Mouse (Mus musculus) small intestine, adult 2 months (tissue): ENCODE results near the gene Hdgfl2. TPM values are rescaled to one million over a fixed set of nuclear protein-coding genes. Genes with fewer than 3 reads are reported as not detected.
A peak's percentile ranks its signal among the peaks of the same experiment; 100 is the strongest.
"Not testable (repeated sequence)": the region's sequence is repeated elsewhere in the genome, so short reads cannot be mapped to it uniquely, and the experiment has no call there.

ENCODE experiments used
- H3K27ac ChIP-seq: fragments of 200-500 bp; 2 replicates; pipeline ENCODE4 v1.5.1; 2012; ENCODE audit warnings: low read depth, low read length, control low read depth, inconsistent platforms; ENCODE audit not compliant: insufficient read depth
- H3K27me3 ChIP-seq: fragments of 200-500 bp; 2 replicates; pipeline ENCODE4 v1.6.1; 2012; ENCODE audit warnings: mild to moderate bottlenecking, moderate library complexity, low read length, inconsistent platforms; ENCODE audit not compliant: control insufficient read depth, insufficient read depth
- H3K36me3 ChIP-seq: fragments of 200-500 bp; 2 replicates; pipeline ENCODE4 v1.6.1; 2012; ENCODE audit warnings: mild to moderate bottlenecking, low read length, control low read depth, inconsistent platforms; ENCODE audit not compliant: control insufficient read depth, insufficient read depth
- H3K4me1 ChIP-seq: fragments of 200-500 bp; 2 replicates; pipeline ENCODE4 v1.6.1; 2012; ENCODE audit warnings: low read length, inconsistent platforms, mixed read lengths; ENCODE audit not compliant: control insufficient read depth, insufficient read depth, insufficient read length
- H3K4me3 ChIP-seq: fragments of 200-500 bp; 2 replicates; pipeline ENCODE4 v1.5.1; 2012; ENCODE audit warnings: low read depth, mild to moderate bottlenecking, control low read depth, inconsistent platforms, low read length, moderate library complexity
- CTCF ChIP-seq: fragments of 200-500 bp; IDR thresholded peaks from 2 replicates; pipeline ENCODE4 v1.5.1; 2012; ENCODE audit warnings: low read depth, mild to moderate bottlenecking, control low read depth, inconsistent platforms, low read length, moderate library complexity, mixed read lengths; ENCODE audit not compliant: insufficient replicate concordance, insufficient read length; ENCODE audit errors: extremely low read depth
- POLR2A ChIP-seq: fragments of 200-500 bp; IDR thresholded peaks from 2 replicates; pipeline ENCODE4 v1.6.1; 2012; ENCODE audit warnings: low read depth, mild to moderate bottlenecking, control low read depth, inconsistent platforms, low read length, moderate library complexity
- WGBS: fragments of 180-500 bp; shearing (Covaris S2); methylation state at CpG from one replicate; pipeline ENCODE4 v1.1.7; 2018; 5-methylcytosine and 5-hydroxymethylcytosine counted together
- polyA plus RNA-seq: library from polyadenylated mRNA; depleted of rRNA; stranded (reverse); fragments of >200 nt; gene quantifications from 2 replicates; pipeline ENCODE4 v1.2.3, GENCODE M21; 2012

Hdgfl2 gene
- polyA plus RNA-seq, 1 experiment = 23.1 TPM

GRCm38 (mm10) chr17:56069066-56069465, 10.4 kb upstream of the Hdgfl2 start:
- H3K27me3 ChIP-seq = no peaks in the 10 kb centered on the region
- WGBS = 95% methylated on average over 14 of the region's 14 CpGs
- H3K36me3 ChIP-seq = peaks cover 62% of the 10 kb centered on the region

DNA sequence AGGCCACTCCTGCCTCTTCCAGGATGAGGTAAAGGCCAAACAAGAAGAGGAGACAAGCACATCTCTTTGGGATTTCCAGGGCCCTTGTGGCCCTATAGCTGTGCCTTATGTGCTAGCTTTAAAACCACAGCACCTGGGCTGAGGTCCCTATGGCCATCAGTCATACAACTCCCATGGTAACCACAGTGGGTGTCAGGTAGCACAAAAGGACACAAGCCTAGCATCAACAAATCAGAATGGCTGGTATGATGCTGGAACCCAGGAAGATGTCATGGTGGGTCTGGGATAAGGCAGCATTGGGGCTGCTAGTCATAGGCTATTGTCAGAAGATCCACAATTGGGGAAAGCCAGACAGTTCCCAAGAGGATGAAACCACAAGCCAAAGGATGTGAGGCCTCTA, 8.3 kb upstream of the Hdgfl2 start:
- no peak overlapping the region for H3K27ac ChIP-seq
- peaks cover 10% of the 10 kb centered on the region; the same call in 1 of the 2 replicates for H3K4me1 ChIP-seq
- no peaks in the 10 kb centered on the region for H3K27me3 ChIP-seq
- no peak overlapping the region for H3K4me3 ChIP-seq
- H3K36me3 ChIP-seq = peaks cover 60% of the 10 kb centered on the region
- TF ChIP-seq CTCF = no peak
- no peak for TF ChIP-seq POLR2A

More at GRCm38 (mm10) chr17:56069066-56069465, 10.4 kb upstream of the Hdgfl2 start:
- no peak overlapping the region for H3K4me3 ChIP-seq
- H3K27ac ChIP-seq = no peak overlapping the region
- H3K4me1 ChIP-seq = peaks cover 3% of the 10 kb centered on the region; the same call in 1 of the 2 replicates
- TF ChIP-seq CTCF (no peak), POLR2A (no peak)

GRCm38 (mm10) chr17:56072243-56072642, 7.2 kb upstream of the Hdgfl2 start:
- Histone ChIP-seq H3K4me3 (no peak overlapping the region), H3K27me3 (no peaks in the 10 kb centered on the region), H3K27ac (no peak overlapping the region), H3K4me1 (peaks cover 10% of the 10 kb centered on the region; the same call in 1 of the 2 replicates), H3K36me3 (peaks cover 55% of the 10 kb centered on the region)
- 86% methylated on average over 5 of the region's 5 CpGs for WGBS
- TF ChIP-seq POLR2A (no peak), CTCF (no peak)

DNA sequence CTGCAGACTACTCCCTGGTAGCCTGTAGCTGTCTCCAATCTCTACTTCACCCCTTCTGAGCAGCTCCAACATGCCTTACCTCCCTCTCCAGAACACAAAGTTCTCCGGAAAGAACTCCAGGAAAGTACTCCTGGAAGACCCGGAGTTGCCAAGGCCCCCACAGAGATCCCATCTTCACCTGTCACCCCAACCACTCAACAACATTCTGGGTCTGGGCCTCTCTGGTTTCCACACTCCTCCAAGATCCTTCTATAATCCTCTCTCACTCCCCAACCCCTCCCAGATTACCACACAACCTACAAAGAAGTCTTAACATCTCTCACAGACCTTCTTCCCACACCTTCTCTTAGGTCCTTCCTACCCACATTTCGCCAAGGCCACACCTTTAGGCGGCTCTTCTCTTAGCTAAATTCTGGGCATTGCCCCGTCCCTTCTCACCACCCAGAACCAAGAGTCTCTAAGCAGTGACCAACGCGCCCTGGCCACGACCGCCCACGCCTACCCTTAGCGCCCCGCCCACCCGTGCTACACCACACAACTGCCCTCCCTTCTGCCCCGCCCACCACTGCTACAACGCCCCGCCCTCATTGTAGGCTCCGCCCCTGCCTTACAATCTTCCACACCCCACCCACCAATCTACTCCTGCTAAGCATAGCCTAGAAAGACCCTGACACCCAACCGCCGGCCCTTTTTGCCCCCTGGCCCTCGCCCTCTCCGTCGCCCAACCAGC, 5.2 kb upstream of the Hdgfl2 start:
- 8% methylated on average over 22 of the region's 22 CpGs for WGBS
- TF ChIP-seq CTCF (no peak), POLR2A (no peak)
- Histone ChIP-seq H3K4me1 (peaks cover 10% of the 10 kb centered on the region), H3K4me3 (peak overlapping the region; percentile 99), H3K36me3 (peaks cover 36% of the 10 kb centered on the region), H3K27me3 (no peaks in the 10 kb centered on the region), H3K27ac (peak overlapping the region; percentile 99)

GRCm38 (mm10) chr17:56074827-56075208, 4.6 kb upstream of the Hdgfl2 start, which contains the start of gene Ubxn6:
TSS of gene Ubxn6 (minus strand) at chr17:56075028.
- Histone ChIP-seq H3K36me3 (peaks cover 30% of the 10 kb centered on the region), H3K4me1 (peaks cover 10% of the 10 kb centered on the region), H3K4me3 (peak within 1 kb of the TSS; percentile 99), H3K27me3 (no peaks in the 10 kb centered on the region), H3K27ac (peak within 1 kb of the TSS; percentile 99)
- WGBS = 1% methylated on average over 35 of the region's 35 CpGs
- TF ChIP-seq POLR2A (peak; percentile 80), CTCF (peak; percentile 46; the same call in 1 of the 2 replicates)

DNA sequence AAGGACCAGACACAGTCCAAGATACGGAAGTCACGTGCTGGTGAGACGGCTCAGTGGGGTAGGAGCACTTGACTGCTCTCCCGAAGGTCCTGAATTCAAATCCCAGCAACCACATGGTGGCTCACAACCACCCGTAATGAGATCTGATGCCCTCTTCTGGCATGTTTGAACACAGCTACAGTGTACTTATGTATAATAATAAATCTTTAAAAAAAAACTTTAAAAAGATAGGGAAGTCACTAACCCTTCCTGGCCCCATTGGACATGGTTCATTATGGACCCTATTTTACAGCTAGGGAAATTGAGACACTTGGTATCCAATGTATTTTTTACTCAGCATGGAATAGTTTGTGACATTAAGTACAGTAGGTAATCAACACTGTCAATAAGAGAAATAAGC, 1.9 kb upstream of the Hdgfl2 start:
- WGBS = 77% methylated on average over 5 of the region's 5 CpGs
- H3K27me3 ChIP-seq = no peaks in the 10 kb centered on the region
- no peak for TF ChIP-seq CTCF
- no peak for TF ChIP-seq POLR2A

GRCm38 (mm10) chr17:56078361-56078760, 1.1 kb upstream of the Hdgfl2 start:
- WGBS = 64% methylated on average over 9 of the region's 9 CpGs
- H3K4me3 ChIP-seq = peak overlapping the region; percentile 34; the same call in 1 of the 2 replicates

More for the DNA sequence above, 1.9 kb upstream of the Hdgfl2 start:
- H3K27ac ChIP-seq = no peak overlapping the region
- H3K36me3 ChIP-seq = peaks cover 8% of the 10 kb centered on the region; the same call in 1 of the 2 replicates
- H3K4me1 ChIP-seq = peaks cover 15% of the 10 kb centered on the region
- H3K4me3 ChIP-seq = no peak overlapping the region

More at GRCm38 (mm10) chr17:56078361-56078760, 1.1 kb upstream of the Hdgfl2 start:
- Histone ChIP-seq H3K4me1 (peaks cover 15% of the 10 kb centered on the region), H3K27ac (0 out of 2 replicates have a peak overlapping the region, but pooled peaks have one; percentile 36)
- not testable (repeated sequence) for H3K36me3 ChIP-seq, H3K27me3 ChIP-seq
